Mouse (Mus musculus) heart, postnatal 4 days (tissue): ENCODE measurements at regions not wholly inside any gene's neighbourhood (a gene's known extent, or its start where the extent isn't known, plus 50 kb on each side); places are given as distances from the start of the nearest gene placed in this dataset.
A peak's percentile ranks its signal among the peaks of the same experiment; 100 is the strongest.

ENCODE experiments used
- DNase-seq: peaks from one replicate; pipeline ENCODE4 v3.0.0; 2021

DNA sequence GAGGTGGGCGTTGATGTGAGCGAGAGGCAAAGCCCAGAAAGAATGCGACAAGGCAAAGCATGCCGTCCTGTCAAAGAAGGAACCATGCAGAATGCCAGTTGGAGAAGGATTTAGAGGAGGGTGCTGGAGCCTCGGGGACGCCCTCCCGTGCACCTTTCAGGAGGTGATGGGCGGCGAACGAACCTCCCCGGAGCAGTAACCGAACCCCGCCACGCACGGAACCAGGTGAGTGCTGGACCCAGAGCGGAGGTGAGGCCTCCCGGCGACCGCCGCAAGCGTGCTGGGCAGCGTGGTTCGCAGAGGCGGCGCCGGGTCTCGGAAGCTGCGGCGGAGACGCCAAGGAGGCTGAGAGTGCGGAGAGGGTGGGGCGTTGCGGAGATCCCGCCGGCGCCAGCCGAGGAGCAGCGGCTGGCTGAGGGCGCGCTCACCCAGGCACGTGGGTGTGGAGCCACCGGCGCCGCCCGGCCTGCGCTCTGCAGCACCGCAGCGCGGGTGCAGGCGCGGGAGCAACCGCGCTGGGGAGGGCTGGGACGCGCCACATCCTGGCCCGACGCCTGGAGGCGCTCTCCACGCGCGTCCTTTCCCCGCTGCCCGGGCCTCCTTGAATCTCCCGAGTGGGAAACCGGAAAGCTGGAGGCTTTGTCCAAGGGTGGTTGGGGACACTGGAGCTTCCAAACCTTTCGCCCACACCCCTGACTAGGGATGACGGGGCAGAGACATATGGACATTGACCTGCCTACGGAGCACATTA is 178.3 kb upstream of the Topaz1 start:
- DNase-seq = peak; percentile 9

DNA sequence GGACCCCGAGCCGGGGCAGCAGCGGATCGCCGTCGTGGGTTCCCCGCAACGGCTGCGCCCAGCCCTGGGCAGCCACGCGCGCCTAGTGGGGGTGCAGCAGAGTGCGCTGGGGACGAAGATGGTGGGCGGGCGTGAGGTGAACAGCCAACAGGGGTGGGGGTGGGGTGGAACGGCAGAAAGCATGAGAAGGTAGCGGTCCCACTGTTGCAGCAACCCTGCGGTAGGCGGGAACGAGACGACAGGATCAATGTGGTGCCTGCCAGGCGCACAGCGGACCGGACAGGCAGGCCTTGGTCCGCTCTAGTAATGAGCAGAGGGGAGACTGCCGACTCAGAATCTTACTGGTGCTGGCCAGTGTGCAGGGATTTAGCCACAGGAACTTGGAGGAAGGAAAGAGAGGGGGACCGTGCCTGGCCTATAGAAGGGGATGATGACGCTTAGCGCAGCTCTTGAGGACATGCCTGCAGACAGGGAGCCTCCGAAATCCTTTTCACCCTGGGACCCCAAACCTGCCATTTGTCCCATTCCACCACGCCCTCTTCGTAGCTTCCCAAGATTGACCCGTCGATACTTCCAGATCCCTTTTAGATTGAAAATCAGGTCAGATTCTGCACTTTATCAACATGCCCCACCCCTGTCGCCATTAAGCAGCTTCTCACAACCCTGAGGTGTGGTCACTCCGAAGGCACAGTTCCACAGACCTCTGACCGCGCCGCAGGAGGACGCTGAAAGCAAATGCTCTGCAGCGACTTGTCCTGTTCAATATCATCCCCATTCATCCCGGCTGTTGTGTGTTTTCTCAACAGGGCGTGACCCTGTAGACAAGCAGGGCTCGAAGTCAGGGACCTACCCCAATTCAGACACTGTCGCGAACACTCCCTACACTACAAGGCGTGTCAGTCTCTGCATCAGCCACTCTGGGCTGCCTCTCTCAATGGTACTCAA is 177.4 kb upstream of the Topaz1 start:
- DNase-seq = no peak

DNA sequence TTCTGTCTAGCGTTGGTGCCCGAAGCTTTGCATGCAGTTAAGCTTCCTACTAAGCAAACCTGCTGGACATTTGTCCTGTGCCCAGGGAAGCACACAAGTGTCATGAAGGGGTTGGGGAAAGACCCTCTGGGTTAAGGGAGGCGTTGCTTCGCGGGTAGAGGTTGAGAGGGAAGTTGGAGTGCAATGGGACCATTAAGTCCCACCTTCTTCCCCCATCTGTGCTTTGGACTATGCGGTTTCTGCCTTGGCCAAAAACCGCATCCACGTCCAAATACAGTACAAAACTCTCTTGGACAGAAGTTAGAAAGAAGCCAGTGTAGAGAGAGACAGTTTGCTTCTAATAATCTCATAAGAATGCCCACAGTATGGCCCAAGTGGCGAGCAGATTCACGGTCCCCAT is 176.1 kb upstream of the Topaz1 start:
- no peak for DNase-seq

DNA sequence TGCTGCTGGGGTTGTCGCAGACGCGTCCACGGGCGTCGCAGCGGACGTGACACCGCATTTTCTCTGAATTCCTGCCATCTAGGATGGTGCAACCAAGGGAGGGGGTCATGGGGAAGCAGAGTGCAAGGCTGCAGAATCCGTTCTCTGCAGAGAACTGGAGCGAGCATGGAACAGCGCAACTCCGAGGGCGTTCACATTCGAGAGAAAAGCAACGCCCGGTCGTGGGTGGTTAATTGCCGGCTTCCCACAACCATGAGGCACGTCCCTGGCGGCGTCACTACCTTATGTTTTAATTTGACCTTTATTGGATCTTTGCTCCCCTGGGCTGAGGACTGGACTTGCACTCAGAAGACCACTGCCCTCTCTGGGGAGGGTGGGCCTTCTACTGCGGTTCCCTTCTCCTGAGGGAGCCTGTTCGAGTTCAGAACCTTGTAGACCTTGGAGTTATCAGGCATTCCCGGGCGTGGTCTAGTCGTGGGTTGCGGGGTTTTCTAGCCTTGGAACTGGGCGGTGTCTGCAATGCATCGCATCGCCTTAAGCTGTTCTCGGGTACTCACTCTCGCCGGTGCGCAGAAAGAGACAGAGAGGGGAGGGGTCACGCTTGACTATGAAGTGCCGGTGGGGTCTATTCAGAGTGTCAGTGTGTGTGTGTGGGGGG is 175.6 kb upstream of the Topaz1 start:
- no peak for DNase-seq

DNA sequence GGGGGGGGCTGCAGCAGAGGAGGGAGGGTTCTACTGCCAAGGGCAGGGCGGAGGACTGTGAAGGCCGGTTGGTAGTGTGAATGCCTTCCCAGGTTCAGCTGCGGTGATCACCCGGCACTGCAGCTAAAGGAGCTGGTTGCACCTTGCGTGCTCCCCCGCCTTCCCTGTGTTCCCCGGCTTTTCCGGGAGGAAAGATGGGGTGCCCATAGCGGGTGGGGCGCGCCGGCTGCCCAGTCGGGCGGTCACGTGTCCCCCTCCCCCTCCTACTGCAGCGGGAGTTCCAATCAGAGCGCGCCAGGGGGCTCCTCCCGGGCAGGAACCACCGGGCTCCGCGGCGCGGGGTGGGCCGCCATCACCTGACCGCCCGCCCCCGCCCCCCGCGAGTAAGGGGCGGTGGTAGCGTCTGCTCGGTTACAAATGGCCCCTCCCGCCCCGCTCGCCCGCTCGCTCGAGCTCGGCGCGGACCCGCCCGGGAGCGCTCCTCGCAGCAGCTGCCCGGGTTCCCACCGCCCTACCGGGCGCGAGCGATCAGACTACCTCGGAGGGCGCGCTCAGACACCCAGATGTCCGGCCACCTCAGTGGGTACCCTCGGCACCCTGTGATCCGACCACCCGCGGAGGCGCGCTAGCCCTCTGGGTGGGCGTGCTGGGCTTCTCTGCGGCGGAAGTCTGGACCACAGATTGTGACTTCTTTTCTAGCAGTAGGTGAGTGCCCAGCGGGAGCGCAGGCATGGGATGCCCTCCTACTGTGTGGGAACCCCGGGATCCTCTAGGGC is 174.9 kb upstream of the Topaz1 start:
- DNase-seq = peak; percentile 34

DNA sequence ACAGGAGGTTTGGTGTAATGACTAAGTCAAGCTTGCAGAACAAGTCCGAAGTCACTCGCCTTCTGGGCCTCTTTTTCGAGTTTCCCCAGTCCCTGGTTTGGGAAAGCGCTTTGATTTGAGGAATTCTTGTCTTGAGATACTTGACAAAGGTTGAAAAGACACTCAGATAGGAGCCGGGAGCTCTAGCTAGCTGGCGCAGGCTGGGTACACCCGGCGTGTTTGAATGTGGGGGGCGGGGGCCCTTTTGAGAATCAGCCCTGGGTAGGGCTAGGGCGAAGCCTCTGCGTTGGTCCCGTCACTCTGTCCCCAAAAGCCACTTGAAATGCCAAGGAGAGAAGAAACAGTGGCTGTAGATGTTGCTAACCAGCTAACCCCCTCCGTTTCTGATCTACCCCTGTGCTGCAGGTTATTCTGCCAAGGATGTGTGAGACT is 174.3 kb upstream of the Topaz1 start:
- DNase-seq = no peak

DNA sequence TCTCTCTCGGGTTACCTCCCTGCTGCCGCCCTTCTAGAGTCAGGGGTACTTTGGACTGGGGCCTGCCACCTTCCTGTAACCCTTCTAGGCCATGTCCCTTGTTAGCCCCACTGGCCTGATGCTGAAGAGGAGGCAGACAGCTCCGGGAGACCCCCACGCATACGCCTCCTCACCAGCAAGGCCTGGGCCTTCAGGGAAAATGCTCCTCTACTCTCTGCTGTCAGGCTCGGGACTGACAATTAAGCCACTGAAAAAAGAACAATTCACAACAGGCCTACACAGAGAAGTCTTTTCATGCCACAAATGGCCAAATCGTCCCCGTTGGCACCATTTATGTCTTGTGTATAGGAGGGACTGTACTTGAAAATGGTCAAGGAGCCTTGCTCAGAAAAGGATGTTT is 161.9 kb upstream of the Topaz1 start:
- DNase-seq = no peak

DNA sequence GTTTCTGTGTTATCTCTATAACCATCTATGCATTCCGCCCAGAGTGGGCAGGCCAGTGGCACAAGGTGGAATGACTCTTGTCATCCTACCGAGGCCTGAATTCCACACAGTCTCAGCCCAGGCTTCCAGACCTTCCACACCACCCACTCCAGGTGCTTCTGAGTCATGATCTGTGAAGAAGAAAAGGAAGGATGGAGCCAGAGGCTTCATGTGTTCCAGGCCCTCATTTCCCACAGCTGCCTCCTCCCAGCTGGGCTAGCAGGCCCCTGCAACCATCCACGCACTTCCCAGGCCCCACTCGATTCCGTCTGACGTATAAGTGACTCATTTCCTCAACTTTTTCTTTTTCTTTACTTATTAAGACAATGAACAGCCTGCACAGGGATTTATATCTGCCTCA is 160.7 kb upstream of the Topaz1 start:
- no peak for DNase-seq

DNA sequence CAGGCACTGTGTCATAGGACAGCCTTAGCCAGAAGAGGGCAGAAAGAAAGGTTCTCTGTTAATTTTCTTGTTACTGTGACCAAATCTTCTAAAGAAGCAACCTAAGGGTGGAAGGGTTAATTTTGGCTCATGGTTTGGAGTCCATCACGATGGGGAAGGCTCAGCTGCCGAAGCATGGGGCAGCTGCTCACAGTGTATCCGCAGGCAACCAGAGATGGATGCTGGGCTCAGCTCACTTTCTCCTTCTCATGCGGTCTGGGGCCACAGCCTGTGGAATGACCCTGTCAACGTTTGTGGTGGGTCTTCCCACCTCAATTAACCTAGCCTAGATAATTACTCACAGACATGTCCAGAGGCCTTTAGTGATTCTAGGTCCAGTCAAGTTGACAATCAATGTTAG is 160.2 kb upstream of the Topaz1 start:
- DNase-seq = no peak

DNA sequence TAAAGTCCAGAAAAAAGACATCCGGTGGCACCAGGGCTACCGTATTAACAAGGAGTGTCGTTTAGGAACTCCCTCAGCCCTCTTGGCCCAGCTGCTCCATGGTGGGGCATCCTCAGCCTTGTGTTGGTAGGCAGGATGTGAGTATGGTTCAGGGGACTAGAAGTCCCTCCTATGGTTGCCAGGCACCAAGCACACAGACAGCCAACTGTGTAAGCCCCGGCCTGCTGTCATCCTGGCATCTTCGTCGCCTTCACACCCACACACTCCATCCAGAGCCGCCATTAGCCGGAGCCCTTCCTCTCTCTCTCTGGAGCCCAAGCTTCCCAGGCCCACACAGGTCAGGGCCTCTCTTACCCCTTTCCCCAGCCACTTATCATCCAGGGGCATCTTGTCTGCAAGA is 158.9 kb upstream of the Topaz1 start:
- no peak for DNase-seq

DNA sequence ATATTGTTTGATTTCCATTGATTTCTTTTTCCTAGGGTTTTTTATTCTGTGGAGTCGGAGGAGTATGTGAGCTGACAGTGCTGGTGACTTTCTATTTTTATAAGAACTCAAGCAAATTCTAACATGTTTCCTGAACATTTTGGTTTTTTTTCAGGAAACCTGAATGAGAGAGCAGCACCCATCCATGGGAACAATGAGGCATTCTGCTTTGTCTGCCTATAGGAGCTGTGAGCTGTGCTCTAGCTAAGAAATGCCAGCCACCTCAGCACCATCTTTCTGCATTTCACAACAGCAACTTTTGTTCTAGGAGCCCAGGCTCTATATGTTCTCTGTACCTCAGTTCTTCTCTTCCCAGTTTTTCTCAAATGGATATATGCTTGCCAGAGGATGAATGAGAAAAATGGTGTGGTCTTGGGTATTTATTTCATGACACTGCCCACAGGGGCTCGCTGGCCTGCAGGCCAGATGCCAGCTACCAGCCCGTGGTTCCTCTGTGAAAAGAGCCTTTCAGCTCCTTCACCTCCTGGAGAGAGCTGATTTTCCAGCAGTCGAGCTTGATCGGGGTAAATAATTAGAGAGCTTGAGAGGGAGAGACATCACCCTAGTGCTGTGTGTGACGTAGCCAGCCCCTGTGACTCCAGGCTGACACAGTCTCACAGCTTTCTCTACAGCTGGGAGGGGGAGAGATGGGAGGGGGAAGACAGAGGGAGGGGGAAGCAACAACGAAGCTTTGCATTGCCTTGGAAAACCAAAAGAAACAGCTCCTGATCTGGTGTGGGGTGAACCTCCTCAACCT is 154.1 kb upstream of the Topaz1 start:
- no peak for DNase-seq

DNA sequence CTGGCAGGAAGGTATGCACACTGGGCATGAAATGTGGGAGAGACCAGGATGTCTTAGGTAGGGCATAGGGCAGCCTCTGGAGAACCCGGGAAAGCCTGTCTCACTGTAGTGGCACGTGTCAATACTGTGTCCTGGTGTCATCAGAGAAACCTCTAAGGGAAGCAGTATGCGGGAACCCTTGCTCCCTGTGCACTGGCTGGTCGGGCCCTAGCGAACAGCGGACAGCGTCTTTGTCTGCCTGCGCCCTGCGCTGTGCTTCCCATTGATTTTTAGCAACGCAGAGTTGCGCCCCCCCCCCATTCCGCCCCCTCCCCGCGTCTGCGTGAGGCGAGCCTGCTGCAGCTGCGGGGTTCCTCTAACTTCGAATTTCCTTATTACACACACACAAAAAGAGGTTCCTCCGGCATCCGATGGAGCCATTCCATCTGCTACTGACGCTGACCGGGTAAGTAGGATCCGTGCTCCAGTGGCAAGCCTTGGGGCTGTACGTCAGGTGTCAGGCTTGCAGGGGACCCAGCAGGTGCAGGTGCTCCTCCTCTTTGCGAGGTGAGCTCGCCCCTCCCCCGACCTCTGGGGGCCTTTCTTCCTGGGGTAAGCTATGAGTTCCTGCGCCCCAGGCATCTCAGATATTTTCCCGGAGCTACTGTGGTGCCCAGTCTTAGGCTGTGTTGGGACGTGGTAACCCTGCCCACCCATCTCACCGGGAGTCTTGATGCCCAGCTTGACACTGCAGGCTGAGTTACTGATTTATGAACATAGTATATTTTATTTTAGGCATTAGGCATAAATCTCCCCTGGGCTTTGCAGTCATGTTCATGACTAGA is 151.8 kb upstream of the Topaz1 start:
- DNase-seq = no peak

DNA sequence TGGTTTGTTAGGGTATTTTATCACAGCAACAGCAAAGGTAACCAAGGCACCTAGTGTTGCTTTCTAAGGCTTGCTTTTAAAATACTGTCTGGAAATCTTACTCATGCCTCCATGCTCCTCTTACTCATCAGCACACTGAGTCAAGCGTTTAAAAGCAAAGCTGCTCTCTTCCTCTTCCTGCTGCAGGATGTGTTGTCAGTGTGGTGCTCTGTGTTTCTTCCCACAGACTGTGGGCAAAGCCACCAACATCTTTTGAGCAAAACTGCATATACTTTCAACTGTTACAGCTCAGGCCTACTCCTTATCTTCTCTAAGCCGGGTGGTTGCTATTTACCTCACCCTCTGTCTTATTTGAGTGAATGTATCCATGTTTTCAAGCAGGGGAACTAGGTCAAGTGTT is 144.0 kb upstream of the Topaz1 start:
- DNase-seq = no peak

DNA sequence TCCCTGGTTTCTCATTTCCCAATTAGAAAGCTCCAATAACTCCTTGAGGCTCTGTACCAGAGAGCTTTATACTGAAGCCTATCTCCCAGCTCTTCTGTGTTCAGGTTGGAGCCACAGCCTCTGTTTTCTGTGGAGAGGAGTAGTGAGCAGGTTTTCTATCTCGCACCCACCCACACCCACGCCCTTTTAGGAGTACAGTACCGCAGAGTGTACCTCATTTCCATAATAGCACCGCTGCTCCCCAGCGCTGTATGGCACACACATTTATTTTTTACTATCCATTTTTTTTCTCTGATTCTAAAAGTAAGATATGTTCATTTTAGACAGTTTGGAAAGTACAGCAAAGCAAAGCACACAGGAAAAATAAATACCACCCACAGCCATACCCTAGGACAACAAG is 137.5 kb upstream of the Topaz1 start:
- DNase-seq = no peak

DNA sequence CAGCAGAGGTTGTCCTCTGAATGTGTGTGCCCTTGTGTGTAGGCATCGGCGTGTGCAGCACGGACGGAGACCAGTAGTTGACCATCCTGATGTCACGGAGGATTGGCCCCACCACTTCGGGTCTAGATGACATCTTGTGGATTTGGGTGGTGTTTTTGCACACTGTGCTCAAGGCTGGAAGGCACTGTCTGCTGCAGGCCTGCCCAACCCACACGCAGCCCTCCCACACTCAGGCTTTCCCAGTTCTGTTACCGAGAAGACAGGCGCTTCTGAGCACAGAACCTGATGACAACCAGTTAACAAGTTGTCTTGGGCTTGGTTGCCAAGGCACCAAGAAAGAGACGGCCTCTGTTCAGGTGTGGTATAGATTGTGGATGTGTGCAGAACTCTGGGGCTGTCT is 136.2 kb upstream of the Topaz1 start:
- no peak for DNase-seq

DNA sequence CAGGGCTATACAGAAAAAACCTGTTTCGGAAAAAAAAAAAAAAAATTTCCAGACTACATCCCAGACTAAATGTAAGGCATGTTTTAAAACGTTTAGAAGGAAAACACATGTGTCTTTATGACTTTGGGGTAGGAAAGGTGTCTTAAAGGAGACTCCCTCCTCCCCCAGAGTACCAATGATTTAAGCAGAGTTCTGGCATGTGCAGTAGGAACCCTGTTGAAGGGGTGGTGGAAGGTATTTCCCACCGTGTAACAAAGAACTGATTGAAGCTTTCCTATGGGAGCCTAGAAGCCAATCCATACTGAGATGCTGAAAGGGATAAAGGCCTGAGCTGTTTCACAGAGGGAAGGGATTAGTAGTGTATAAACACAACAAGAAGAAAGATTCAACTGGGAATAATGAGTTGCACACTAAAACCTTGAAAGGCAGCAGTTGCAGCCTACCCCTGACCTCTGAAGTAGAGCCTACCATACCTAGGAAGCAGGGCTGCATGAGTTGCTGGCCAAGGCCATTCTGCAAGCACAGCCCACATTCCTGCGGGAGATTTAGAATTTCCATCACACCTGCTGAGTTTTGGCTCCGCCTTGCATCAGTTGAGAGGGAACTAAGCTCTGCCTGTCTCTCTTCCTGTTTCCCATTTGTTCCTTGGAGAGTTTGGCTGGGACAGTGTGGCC is 132.4 kb upstream of the Topaz1 start:
- DNase-seq = no peak

DNA sequence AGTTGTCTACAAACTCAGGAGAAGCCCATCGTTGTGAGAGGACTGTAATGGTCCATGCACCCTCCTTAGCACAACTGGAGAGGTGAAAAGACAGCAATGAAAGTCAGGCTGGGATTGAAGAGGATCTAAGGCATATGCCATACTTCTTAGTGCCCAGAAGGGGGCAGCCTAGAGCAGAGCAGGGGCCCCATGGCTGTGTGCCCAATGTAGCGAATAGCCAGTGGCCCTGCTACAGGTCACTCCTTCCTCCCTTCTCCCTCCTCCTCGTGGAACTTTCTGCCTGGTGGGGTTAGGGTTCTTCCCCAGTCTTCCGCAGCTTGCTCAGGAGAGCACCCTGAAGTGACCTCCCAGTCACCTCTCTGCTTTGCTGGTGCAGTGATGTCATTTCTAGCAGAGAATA is 131.8 kb upstream of the Topaz1 start:
- DNase-seq = peak; percentile 45

DNA sequence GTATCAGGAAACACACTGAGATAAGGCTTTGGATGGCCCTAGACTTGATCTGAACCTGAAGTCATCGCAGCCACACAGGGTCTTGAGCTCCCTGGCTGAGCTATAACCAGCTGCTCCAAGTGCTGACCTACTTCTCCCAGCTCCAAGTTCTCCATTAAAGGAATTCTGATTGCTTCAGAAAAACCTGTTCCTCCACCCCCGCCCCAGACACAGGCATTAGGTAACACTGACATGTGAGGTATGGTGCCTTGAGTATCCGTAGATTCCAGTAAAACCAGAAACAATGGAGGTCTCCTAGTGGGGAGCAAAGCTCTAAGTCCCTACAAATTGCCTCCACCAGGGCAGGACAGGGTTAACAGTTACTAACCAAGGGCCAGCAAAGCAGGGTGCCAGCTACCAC is 129.4 kb upstream of the Topaz1 start:
- DNase-seq = no peak

DNA sequence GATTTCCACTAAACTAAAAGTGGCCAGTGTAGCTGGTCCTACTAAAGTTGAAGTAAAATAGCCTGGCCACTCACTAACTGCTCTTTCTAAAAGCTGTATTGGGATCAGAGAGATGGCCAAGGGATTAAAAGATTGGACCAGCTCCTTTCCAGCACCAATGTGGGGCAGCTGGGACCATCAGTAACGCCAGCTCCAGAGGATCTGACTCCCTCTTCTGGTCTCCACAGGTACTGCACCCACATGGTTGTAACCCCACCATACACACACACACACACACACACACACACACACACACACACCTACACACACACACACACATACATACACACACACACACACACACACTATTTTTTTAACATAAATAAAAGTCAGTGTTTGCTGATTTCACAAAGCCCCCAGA is 122.1 kb upstream of the Topaz1 start:
- no peak for DNase-seq

DNA sequence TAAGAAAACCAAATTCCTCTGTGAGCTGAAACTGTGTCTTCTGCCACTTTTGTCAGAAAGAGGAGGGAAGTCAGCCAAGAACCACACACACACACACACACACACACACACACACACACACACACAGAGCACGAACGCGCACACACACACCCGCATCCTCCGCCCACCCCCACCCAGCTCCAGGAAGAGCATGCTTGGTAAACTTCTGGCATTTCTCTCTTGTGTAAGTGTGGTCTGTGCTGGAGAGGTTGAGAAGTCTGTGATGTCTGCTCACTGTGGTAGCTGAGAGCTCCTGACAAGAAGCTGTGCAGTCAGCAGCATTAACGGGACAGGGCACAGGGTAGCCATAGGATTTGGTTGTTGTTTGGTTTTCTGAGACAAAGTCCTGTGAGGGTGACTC is 120.8 kb upstream of the Topaz1 start:
- no peak for DNase-seq
